Mouse (Mus musculus) kidney, embryonic 14.5 days (tissue): ENCODE measurements around the gene Polr2f. TPM values are rescaled to one million over a fixed set of nuclear protein-coding genes. Genes with fewer than 3 reads are reported as not detected.

ENCODE experiments used
- ATAC-seq: fragments of 200-750 bp; cut with Nextera tagmentation; 2 replicates; pipeline ENCODE4 v1.8.0; 2017; ENCODE audit warnings: moderate number of reproducible peaks, mild to moderate bottlenecking, moderate TSS enrichment, moderate library complexity; ENCODE audit not compliant: low FRiP score, low TSS enrichment
- H3K27ac ChIP-seq: fragments of 300-500 bp; sonication (generic); 2 replicates; pipeline ENCODE4 v1.5.1; 2014; ENCODE audit warnings: low read depth, mild to moderate bottlenecking, low read length, moderate library complexity, mixed read lengths
- H3K27me3 ChIP-seq: fragments of 300-500 bp; sonication (generic); 2 replicates; pipeline ENCODE4 v1.6.1; 2014; ENCODE audit warnings: mild to moderate bottlenecking, low read length; ENCODE audit not compliant: control insufficient read depth, insufficient read depth
- H3K36me3 ChIP-seq: fragments of 300-500 bp; sonication (generic); 2 replicates; pipeline ENCODE4 v1.6.1; 2014; ENCODE audit warnings: low read length, mixed read lengths; ENCODE audit not compliant: control insufficient read depth, insufficient read depth
- H3K4me1 ChIP-seq: fragments of 300-500 bp; sonication (generic); 2 replicates; pipeline ENCODE4 v1.6.1; 2014; ENCODE audit warnings: low read length, mixed read lengths; ENCODE audit not compliant: control insufficient read depth, insufficient read depth
- H3K4me2 ChIP-seq: fragments of 300-500 bp; sonication (generic); replicated peaks from 2 replicates; pipeline ENCODE4 v1.6.1; 2014; ENCODE audit warnings: low read depth, mild to moderate bottlenecking, low read length
- H3K4me3 ChIP-seq: fragments of 300-500 bp; sonication (generic); 2 replicates; pipeline ENCODE4 v1.5.1; 2014; ENCODE audit warnings: mild to moderate bottlenecking, low read length
- H3K9ac ChIP-seq: fragments of 300-500 bp; sonication (generic); 2 replicates; pipeline ENCODE4 v1.6.1; 2014; ENCODE audit warnings: low read depth, mild to moderate bottlenecking, low read length, moderate library complexity
- H3K9me3 ChIP-seq: fragments of 300-500 bp; sonication (generic); 2 replicates; pipeline ENCODE4 v1.6.1; 2016; ENCODE audit warnings: low read length; ENCODE audit not compliant: control insufficient read depth
- WGBS: fragments of 180-500 bp; shearing (Covaris S2); extraction: QIAGEN DNeasy Blood & Tissue Kit; methylation state at CpG from one replicate; pipeline ENCODE4 v1.1.7; 2014; 5-methylcytosine and 5-hydroxymethylcytosine counted together
- polyA plus RNA-seq: library from polyadenylated mRNA; unstranded; fragments of >200 nt; fragmentation: Nextera tagmentation; extraction: Ambion mirVana; gene quantifications from 2 replicates; pipeline ENCODE4 v1.2.1, GENCODE M21; 2014

The Polr2f gene
- polyA plus RNA-seq, 1 experiment from 2014 or later: 352 TPM

DNA sequence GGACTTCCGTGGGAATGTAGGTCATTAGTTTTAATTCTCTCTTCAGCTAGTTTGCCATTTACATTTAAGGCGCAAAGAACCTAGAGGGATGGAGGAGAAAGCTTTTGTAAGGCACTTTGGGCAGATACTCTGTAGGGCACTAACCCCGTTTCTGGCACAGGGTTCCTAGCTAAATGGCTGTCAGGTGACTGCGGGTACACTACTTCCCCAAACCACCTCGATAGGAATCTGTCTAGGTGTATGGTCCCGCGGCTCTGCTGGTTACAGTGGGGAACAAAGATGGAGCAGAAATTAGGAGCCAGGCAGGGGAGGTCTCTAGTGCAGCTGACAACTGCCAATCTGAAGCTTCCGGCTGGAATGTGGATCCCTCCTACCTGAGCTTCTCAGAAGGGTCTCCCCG lies 30.8 kb upstream of the Polr2f start:
- ATAC-seq: no peak
- Histone ChIP-seq H3K36me3 (peaks cover 8% of the 10 kb centered on the region; the same call in 1 of the 2 replicates), H3K4me3 (peak overlapping the region; percentile 89), H3K27ac (no peak overlapping the region), H3K4me2 (peak overlapping the region; percentile 98), H3K9me3 (no peaks in the 10 kb centered on the region), H3K27me3 (no peaks in the 10 kb centered on the region), H3K4me1 (peaks cover 28% of the 10 kb centered on the region), H3K9ac (peak overlapping the region; percentile 89; the same call in 1 of the 2 replicates)
- WGBS: 18% methylated on average over 9 of the region's 9 CpGs

DNA sequence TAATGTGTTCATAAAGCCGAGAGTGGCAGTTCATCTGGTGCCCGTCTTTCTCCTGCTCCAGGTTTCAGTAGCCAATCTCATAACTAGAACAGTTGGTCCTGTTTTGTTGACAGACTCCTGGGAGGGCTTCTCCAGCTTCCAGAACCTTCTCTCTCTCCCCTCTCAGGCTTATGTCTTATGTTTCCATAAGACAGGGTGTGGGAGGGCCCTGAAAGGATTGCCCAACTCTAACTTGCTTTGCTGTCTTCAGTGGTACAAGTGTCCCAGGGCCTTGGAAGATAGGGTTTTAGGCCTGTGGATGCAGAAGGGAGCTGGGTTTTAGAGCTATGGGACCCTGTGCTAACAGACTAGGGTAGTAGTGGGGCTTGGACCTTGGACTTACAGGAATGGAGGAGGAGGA lies 30.3 kb upstream of the Polr2f start:
- Histone ChIP-seq H3K36me3 (peaks cover 13% of the 10 kb centered on the region; the same call in 1 of the 2 replicates), H3K27me3 (no peaks in the 10 kb centered on the region), H3K9me3 (no peaks in the 10 kb centered on the region), H3K4me1 (peaks cover 28% of the 10 kb centered on the region), H3K4me3 (peak overlapping the region; percentile 89; the same call in 1 of the 2 replicates), H3K4me2 (peak overlapping the region; percentile 98), H3K27ac (no peak overlapping the region), H3K9ac (no peak overlapping the region)
- no peak for ATAC-seq
- 79% methylated on average over 2 of the region's 2 CpGs for WGBS

DNA sequence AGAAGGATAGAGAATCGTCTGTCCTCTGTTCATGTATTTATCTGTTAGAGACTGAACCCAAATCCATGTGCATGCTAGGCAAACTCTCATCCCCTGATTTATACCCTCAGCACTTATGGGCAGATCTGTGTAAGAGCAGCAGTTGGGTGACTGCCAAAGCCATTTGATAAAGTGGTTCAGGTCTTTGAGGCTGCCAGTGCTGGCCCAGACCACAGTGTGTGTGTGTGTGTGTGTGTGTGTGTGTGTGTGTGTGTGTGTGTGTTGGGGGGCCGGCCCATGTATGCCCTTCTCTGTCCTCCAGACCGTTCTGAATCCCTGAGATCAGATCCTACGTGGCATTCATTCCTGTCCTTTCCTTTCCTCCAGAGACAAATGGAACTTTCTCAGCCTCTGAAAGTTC lies 29.0 kb upstream of the Polr2f start:
- WGBS: 57% methylated on average over 4 of the region's 4 CpGs
- Histone ChIP-seq H3K4me3 (no peak overlapping the region), H3K36me3 (peaks cover 17% of the 10 kb centered on the region; the same call in 1 of the 2 replicates), H3K27me3 (no peaks in the 10 kb centered on the region), H3K9me3 (no peaks in the 10 kb centered on the region), H3K27ac (no peak overlapping the region), H3K9ac (no peak overlapping the region), H3K4me2 (no peak overlapping the region), H3K4me1 (peaks cover 28% of the 10 kb centered on the region)
- no peak for ATAC-seq

- Histone ChIP-seq H3K9me3 (no peaks in the 10 kb centered on the region), H3K27me3 (no peaks in the 10 kb centered on the region), H3K4me2 (no peak overlapping the region), H3K27ac (no peak overlapping the region), H3K4me1 (peaks cover 12% of the 10 kb centered on the region), H3K4me3 (no peak overlapping the region), H3K9ac (no peak overlapping the region), H3K36me3 (peaks cover 28% of the 10 kb centered on the region; the same call in 1 of the 2 replicates)
- no peak for ATAC-seq
- WGBS: 48% methylated on average over 5 of the region's 5 CpGs
Observed at GRCm38 (mm10) chr15:79115276-79115675, 25.5 kb upstream of the Polr2f start.

DNA sequence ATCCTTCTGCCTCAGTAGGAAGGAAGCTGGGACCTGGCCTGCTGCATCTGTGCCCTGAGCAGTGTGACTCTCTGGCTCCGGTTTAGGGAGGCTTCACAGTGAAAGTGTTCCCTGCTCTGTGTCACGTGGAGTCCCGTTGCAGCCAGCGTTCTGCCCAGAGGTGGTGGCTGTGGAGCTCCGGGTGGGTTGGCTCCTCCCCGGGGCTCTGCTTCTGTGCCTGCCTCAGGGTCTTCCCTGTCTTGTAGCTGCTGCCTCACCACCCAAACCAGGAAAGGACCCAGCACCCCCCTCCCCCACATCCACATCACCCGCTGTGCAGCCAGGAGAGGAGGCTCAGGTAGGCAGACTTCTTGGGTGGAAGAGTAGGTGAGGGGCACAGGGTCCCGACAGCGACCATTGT lies 21.3 kb upstream of the Polr2f start:
- no peak overlapping the region for H3K9ac ChIP-seq
- H3K36me3 ChIP-seq: peaks cover 42% of the 10 kb centered on the region; the same call in 1 of the 2 replicates
- WGBS: 84% methylated on average over 9 of the region's 9 CpGs
- no peak overlapping the region for H3K4me2 ChIP-seq
- H3K9me3 ChIP-seq: no peaks in the 10 kb centered on the region
- H3K4me1 ChIP-seq: no peaks in the 10 kb centered on the region
- ATAC-seq: no peak
- no peak overlapping the region for H3K27ac ChIP-seq
- H3K4me3 ChIP-seq: no peak overlapping the region
- H3K27me3 ChIP-seq: no peaks in the 10 kb centered on the region

DNA sequence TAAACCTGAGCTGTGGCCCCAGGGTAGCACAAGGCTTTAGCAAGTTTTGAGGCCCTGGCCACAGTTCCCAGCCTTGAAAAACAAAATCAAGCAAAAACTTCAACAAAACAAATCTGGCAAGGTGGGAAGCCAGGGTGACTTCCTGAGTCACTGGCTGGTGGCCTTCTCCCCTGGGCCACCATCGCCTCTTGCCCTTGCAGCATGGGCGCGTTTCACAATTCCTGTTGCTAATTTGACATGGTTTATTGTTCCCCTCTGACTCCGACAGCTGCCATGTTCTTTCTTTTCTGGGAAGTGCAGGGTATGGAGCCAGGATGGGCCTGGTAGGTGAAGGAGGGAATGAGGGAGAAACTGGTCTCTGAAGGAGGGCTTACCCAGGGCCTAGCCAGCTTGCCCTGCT lies 18.7 kb upstream of the Polr2f start:
- 80% methylated on average over 4 of the region's 4 CpGs for WGBS
- Histone ChIP-seq H3K9me3 (no peaks in the 10 kb centered on the region), H3K4me2 (no peak overlapping the region), H3K27ac (no peak overlapping the region), H3K4me1 (no peaks in the 10 kb centered on the region), H3K36me3 (peaks cover 53% of the 10 kb centered on the region), H3K27me3 (no peaks in the 10 kb centered on the region), H3K9ac (no peak overlapping the region), H3K4me3 (no peak overlapping the region)
- no peak for ATAC-seq

GRCm38 (mm10) chr15:79122546-79122945 lies 18.3 kb upstream of the Polr2f start:
- whole genome bisulfite sequencing: 85% methylated on average over 13 of the region's 13 CpGs
- H3K4me2 ChIP-seq: no peak overlapping the region
- H3K4me3 ChIP-seq: no peak overlapping the region
- no peak overlapping the region for H3K27ac ChIP-seq
- H3K9me3 ChIP-seq: no peaks in the 10 kb centered on the region
- H3K4me1 ChIP-seq: no peaks in the 10 kb centered on the region
- ATAC-seq: no peak
- H3K9ac ChIP-seq: no peak overlapping the region
- no peaks in the 10 kb centered on the region for H3K27me3 ChIP-seq
- H3K36me3 ChIP-seq: peaks cover 57% of the 10 kb centered on the region

DNA sequence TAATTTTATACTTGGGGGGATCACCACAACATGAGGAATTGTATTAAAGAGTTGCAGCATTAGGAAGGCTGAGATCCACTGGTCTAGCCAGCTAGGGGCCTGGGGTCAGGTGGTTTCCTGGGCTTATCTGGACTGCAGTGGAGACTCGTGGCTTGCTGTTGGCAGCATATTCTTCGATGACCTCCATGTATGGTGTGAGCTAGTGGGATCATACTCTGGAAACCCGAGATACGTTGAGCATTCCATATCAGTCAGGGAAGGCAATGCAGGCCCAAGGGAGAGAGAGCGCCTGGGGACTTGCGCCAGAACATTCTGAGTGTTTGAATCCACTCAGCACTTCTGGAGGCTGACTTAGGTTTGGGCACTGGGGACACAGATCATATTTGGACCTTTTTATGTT lies 17.1 kb upstream of the Polr2f start:
- ATAC-seq: no peak
- WGBS: 92% methylated on average over 6 of the region's 6 CpGs
- Histone ChIP-seq H3K27me3 (no peaks in the 10 kb centered on the region), H3K9me3 (no peaks in the 10 kb centered on the region; the same call in 1 of the 2 replicates), H3K9ac (no peak overlapping the region), H3K4me1 (no peaks in the 10 kb centered on the region), H3K4me3 (no peak overlapping the region), H3K27ac (no peak overlapping the region), H3K4me2 (no peak overlapping the region), H3K36me3 (peaks cover 63% of the 10 kb centered on the region)

DNA sequence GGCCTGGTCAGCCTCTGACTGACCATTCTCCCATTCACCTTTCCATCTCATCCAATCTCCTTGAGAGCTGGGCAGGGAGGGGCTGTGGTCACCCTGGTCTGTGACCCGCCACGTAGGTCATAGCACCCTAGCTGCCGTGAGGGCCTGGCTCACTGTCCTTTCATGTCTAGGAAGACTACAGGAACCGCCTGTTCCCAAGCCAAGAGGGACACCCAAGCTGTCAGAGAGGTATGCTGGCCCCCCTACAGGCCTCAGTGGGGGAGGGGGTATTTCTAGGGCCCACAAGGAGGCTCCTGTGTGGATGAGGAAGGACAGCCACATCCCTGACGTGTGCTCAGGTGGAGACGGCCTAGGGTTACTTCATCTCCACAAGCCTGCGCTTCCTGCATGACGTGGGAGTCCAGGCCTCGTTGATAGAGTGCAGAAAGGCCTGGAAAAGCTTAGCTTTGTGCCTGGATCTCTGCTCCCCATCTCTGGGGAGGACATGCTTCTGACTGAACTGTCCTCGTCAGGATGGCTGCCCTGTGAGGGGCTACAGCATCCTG lies 16.4 kb upstream of the Polr2f start:
- Histone ChIP-seq H3K27me3 (no peaks in the 10 kb centered on the region), H3K9me3 (no peaks in the 10 kb centered on the region; the same call in 1 of the 2 replicates), H3K36me3 (peaks cover 57% of the 10 kb centered on the region), H3K27ac (no peak overlapping the region), H3K4me3 (no peak overlapping the region), H3K4me1 (no peaks in the 10 kb centered on the region), H3K9ac (no peak overlapping the region), H3K4me2 (no peak overlapping the region)
- ATAC-seq: no peak
- WGBS: 83% methylated on average over 10 of the region's 10 CpGs
